Mouse (Mus musculus) hindlimb bud, embryonic 11.5 days (tissue): ENCODE measurements at regions not wholly inside any gene's neighbourhood (a gene's known extent, or its start where the extent isn't known, plus 50 kb on each side); places are given as distances from the start of the nearest gene placed in this dataset.
"Not testable (repeated sequence)": the region's sequence is repeated elsewhere in the genome, so short reads cannot be mapped to it uniquely, and the experiment has no call there.

ENCODE experiments used
- DNase-seq: peaks from one replicate; pipeline ENCODE4 v3.0.0-alpha.2; 2012; ENCODE audit warnings: low read depth, low spot score; ENCODE audit errors: extremely low spot score

DNA sequence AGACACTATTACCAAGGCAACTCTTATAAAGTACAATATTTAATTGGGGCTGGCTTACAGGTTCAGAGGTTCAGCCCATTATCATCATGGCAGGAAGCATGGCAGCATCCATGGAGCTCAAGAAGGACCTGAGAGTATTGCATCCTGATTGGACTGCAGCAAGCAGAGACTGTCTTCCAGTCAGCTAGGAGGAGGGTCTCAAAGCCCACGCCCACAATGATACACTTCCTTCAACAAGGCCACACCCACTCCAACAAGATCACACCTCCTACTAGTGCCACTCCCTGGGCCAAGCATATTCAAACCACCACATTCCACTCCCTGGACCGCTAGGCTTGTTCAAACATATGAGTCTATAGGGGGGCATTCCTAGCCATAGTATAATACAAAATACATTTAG lies 78.6 kb upstream of the Slc25a13 start:
- not testable (repeated sequence) for DNase-seq

DNA sequence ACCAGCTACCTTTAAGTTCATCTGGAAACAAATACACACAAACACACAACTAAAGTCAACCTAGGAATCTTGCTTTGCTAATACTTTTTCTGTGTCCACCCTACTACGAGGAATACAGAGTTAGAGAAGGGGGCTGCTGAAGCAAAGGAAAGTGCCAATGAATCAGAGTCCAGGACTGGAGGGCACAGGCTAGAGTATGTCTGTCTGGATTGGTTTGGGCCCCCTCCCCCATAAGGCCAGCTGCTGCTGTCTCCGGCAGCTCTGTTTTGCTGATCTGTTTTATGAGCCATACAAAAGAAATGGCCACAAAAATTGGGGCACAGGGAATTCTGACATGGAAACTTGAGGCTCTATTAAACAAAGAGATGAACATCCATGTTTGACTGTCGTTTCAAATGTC lies 74.8 kb upstream of the Slc25a13 start:
- no peak for DNase-seq

GRCm38 (mm10) chr6:6290427-6290826 lies 73.5 kb upstream of the Slc25a13 start:
- DNase-seq = no peak

DNA sequence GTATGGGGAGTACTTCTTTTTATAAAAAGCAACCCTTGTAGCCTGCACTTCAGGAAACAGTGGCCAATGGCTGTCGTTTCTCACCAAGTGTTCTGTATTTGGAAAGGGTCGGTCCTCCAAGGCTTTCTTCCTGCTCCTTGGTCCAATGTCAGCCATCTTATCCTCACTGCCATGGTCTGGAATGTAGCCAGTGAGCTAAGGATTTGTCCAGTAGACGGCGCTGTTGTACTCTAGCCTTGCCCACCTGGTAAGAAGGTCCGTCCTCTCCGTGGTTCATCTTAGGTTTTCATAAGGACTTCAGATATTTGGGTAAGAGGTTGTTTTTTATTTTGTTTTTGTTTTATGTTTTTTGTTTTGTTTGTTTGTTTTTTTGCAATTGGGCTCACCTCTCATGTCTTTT lies 72.8 kb upstream of the Slc25a13 start:
- peak; percentile 74 for DNase-seq

DNA sequence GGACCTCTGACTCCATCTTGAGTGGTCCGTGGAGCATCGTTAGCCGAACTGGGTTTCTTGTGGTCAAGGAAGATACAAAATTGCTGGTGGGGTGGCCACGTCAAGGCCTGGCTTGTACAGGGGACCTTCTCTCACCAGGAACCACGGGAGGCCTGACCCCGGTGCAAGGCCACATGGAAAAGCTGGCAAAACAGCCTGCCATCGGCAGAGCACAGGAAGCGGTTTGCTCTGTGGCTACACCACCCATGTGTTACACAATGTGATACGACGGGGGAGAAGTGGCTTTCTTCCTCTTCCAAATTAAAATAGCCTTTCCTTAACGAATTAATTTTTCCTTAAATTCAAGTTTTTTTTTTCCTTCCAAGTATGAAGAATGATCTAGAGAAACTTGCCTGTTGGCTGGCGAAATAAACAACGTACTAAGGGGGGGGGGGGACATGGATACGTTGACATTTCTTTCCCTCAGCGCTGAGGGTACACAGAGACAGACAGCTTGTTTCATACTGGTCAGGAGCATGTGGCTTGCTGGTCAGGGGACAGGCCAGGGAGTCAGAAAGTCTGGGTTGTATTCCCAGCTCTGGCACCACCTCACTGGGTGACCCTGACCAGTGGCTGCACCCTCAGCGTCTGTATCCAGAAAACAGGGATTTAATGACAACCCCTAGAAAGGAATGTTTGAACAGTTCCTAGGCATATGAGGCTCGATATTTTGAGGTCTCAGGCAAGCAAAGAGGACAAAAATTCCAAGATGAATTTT lies 64.0 kb upstream of the Slc25a13 start:
- DNase-seq = no peak

DNA sequence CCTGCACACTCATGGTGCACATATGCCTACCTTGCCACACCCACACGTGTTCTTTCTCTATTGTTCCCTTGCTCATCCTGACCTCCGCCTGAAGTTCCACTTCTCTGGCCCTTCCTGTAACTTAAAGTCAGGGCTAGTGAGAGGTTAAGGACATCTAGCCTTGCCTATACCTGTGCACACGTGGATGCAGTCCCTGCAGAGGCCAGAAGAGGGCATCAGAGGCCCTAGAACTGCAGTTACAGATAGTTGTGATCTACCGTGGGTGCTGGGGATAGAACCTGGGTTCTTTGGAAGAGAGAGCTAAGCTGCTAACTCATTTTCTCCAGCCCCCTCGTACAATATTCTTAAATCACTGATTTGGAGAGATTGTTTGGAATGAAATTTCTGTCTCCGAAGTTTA lies 62.7 kb upstream of the Slc25a13 start:
- no peak for DNase-seq

- DNase-seq = no peak
These were observed 53.6 kb upstream of the Slc25a13 start for GRCm38 (mm10) chr6:6270545-6270944.
